Mouse (Mus musculus) hindbrain, postnatal 0 days (tissue): ENCODE results near the gene Abcg8. TPM values are rescaled to one million over a fixed set of nuclear protein-coding genes. Genes with fewer than 3 reads are reported as not detected.

Experiments
- ATAC-seq: fragments of 200-750 bp; cut with Nextera tagmentation; 2 replicates; pipeline ENCODE4 v1.8.0; 2017; ENCODE audit warnings: mild to moderate bottlenecking, moderate TSS enrichment, moderate library complexity
- DNase-seq: peaks from one replicate; pipeline ENCODE4 v3.0.0-alpha.2; 2015; ENCODE audit warnings: low spot score
- H3K27ac ChIP-seq: fragments of 300-500 bp; sonication (generic); 2 replicates; pipeline ENCODE4 v1.5.1; 2014; ENCODE audit warnings: mild to moderate bottlenecking
- H3K27me3 ChIP-seq: fragments of 300-500 bp; sonication (generic); 2 replicates; pipeline ENCODE4 v1.6.1; 2014; ENCODE audit warnings: low read length, mixed read lengths; ENCODE audit not compliant: insufficient read depth
- H3K36me3 ChIP-seq: fragments of 300-500 bp; sonication (generic); 2 replicates; pipeline ENCODE4 v1.6.1; 2014; ENCODE audit warnings: low read length, mixed read lengths; ENCODE audit not compliant: insufficient read depth
- H3K4me1 ChIP-seq: fragments of 300-500 bp; sonication (generic); 2 replicates; pipeline ENCODE4 v1.6.1; 2014; ENCODE audit warnings: antibody characterized with exemption, low read length, mixed read lengths; ENCODE audit not compliant: insufficient read depth
- H3K4me2 ChIP-seq: fragments of 300-500 bp; sonication (generic); 2 replicates; pipeline ENCODE4 v1.6.1; 2014; ENCODE audit warnings: low read depth, mild to moderate bottlenecking, low read length, moderate library complexity, mixed read lengths
- H3K4me3 ChIP-seq: fragments of 300-500 bp; sonication (generic); 2 replicates; pipeline ENCODE4 v1.5.1; 2014; ENCODE audit warnings: low read length
- H3K9ac ChIP-seq: fragments of 300-500 bp; sonication (generic); replicated peaks from 2 replicates; pipeline ENCODE4 v1.6.1; 2014; ENCODE audit warnings: mild to moderate bottlenecking, low read length, moderate library complexity, mixed read lengths
- H3K9me3 ChIP-seq: fragments of 300-500 bp; sonication (generic); 2 replicates; pipeline ENCODE4 v1.6.1; 2016; ENCODE audit warnings: low read length, mixed read lengths
- CTCF ChIP-seq: IDR thresholded peaks from 2 replicates; pipeline ENCODE4 v1.5.1; 2016; ENCODE audit warnings: antibody characterized with exemption, control low read depth, low read depth
- WGBS: fragments of 180-500 bp; shearing (Covaris S2); extraction: QIAGEN DNeasy Blood & Tissue Kit; methylation state at CpG from one replicate; pipeline ENCODE4 v1.1.7; 2014; 5-methylcytosine and 5-hydroxymethylcytosine counted together
- polyA plus RNA-seq: library from polyadenylated mRNA; unstranded; fragments of >200 nt; fragmentation: Nextera tagmentation; extraction: Ambion mirVana; gene quantifications from 2 replicates; pipeline ENCODE4 v1.2.1, GENCODE M21; 2015
- total RNA-seq: library from RNA; depleted of rRNA; stranded (reverse); fragments of >200 nt; gene quantifications from 2 replicates; pipeline ENCODE4 v1.2.3, GENCODE M21; 2014

Abcg8 gene
- total and polyA plus RNA-seq, 2 experiments from 2014 or later: not detected

DNA sequence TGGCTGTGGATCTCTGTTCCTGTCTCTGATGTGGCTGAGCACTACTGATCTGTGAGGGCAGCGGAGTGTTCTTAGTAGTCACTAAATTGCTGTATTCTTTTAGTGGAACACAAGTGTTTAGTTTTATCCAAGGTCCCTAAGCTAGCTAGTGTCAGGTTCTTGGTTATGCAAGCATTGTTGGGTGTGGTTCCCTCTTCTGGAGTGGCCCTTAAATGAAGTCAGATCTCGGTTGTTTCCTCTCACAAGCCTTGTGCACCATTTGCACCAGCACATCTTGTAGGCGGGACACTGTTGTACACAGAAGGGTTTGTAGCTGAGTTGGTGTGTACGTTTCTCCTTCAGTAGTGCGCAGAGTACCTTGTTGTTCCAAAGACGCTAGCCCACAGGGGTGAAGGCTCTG, 38.1 kb upstream of the Abcg8 start:
- Histone ChIP-seq H3K9me3 (no peaks in the 10 kb centered on the region), H3K4me1 (no peaks in the 10 kb centered on the region), H3K27me3 (no peaks in the 10 kb centered on the region), H3K4me2 (no peak overlapping the region), H3K36me3 (no peaks in the 10 kb centered on the region), H3K9ac (no peak overlapping the region), H3K4me3 (no peak overlapping the region), H3K27ac (no peak overlapping the region)
- WGBS: 94% methylated on average over 6 of the region's 6 CpGs
- ATAC-seq (no peak), DNase-seq (no peak)
- no peak for TF ChIP-seq CTCF

DNA sequence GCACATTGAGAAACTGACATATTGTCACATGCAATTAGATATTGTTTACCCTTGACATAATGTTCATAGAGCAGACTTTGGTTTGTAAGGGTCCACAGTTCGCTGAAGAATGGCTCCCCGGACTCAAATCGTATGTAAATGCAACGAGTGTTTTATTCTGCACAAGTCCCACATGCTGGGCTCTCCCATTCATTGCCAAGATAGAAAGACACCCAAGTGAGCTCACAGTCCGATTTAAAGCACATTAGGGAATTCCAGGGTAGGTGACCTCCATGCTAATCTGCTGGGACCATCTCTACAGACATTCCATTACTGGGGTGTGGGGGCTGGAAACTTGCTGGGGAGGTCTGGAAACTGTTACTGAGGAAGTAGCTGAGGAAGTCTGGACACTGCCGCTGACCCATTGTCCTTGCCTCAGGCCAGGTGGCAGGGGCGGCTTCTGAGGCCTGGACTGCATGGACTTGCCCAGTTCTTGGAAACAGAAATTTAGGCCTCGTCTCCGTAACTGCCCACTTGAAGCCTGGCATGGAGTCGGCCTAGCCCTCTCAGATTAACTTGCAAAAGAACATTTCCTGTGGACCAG, 36.2 kb upstream of the Abcg8 start:
- Histone ChIP-seq H3K27ac (no peak overlapping the region), H3K9ac (no peak overlapping the region), H3K36me3 (no peaks in the 10 kb centered on the region), H3K4me2 (no peak overlapping the region), H3K4me3 (no peak overlapping the region), H3K9me3 (no peaks in the 10 kb centered on the region), H3K27me3 (no peaks in the 10 kb centered on the region), H3K4me1 (no peaks in the 10 kb centered on the region)
- no peak for DNase-seq
- 54% methylated on average over 10 of the region's 10 CpGs for WGBS
- ATAC-seq: no peak
- no peak for TF ChIP-seq CTCF

DNA sequence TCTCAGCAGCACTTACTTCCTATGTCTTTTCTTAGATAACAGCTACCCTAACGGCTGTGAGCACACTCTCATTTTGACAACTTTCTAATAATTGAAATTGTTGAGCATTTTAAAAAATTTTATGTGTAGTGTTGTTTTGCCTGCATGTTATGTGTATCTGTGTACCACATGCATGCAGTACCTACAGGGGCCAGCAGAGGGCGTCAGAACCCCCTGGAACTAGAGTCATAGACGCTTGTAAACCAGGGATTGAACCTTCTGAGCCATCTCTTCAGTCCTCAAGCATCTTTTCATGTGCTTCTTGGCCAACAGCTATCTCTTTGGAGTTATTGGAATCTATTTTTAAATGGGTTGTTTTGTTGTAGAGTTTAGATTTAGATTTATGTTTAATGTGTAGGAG, 34.2 kb upstream of the Abcg8 start:
- WGBS: 38% methylated on average over 3 of the region's 3 CpGs
- no peaks in the 10 kb centered on the region for H3K4me1 ChIP-seq
- no peak overlapping the region for H3K9ac ChIP-seq
- peak; percentile 84 for TF ChIP-seq CTCF
- H3K4me3 ChIP-seq: no peak overlapping the region
- no peak for ATAC-seq
- H3K4me2 ChIP-seq: no peak overlapping the region
- no peaks in the 10 kb centered on the region for H3K27me3 ChIP-seq
- H3K36me3 ChIP-seq: no peaks in the 10 kb centered on the region
- H3K27ac ChIP-seq: no peak overlapping the region
- H3K9me3 ChIP-seq: no peaks in the 10 kb centered on the region
- DNase-seq: peak; percentile 58

DNA sequence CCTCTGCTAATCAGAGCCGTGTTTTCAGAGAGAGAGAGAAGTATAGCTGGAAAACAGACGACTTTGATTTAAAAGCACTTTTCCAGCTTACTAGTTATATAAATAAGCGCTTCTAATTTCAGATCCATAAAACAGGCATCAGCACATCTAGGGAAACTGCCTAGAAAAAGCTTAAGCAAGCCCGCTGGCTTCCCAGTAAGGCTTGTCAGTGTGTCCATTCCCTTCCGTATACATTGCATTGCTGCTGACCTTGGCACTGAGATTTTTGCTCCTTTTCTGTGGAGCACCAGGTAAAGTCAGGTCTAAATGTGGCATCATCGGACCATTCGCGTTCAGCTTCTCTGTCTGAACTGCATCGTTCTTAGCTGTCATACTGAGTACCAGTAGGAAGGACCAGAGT, 33.8 kb upstream of the Abcg8 start:
- Histone ChIP-seq H3K4me1 (no peaks in the 10 kb centered on the region), H3K4me2 (no peak overlapping the region), H3K27me3 (no peaks in the 10 kb centered on the region), H3K27ac (no peak overlapping the region), H3K9ac (no peak overlapping the region), H3K4me3 (no peak overlapping the region), H3K36me3 (no peaks in the 10 kb centered on the region), H3K9me3 (no peaks in the 10 kb centered on the region)
- DNase-seq (no peak), ATAC-seq (no peak)
- TF ChIP-seq CTCF: no peak
- 92% methylated on average over 9 of the region's 9 CpGs for WGBS

DNA sequence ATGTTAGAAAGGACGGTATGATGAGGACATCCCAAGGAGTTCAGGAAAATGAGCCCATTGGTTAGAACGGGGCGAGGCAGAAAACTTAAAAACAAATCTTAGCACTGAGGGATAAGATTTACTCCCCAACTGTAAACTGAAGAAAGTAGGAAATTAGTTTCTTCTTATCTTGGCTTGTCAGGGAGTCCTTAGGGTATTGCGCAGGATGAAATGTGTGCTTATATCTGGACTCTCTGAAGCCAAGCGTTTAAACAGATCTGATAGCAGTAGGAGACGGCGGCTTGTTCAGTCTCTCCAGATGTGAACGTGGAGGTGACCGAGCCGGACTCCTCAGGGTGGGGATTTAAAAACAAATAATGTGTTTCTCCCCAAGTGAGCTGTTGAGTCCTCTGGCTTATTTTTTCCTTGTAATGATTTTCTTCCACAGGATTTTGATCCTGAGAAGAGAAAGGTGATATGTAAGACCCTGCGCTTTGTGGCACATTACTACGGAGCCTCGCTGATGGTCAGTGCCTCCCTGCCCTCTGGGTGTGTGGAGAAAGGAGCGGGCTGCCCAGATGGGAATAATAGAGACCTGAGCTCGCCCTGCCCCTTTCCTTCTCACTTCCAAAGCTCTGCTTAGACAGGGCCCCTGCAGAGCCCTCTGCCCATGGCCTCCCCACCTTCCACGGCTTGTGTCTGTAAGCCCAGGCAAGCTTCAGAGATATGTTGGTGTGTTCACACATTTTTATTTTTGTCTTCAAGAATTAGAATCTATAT, 31.6 kb upstream of the Abcg8 start:
- TF ChIP-seq CTCF: no peak
- Histone ChIP-seq H3K4me1 (no peaks in the 10 kb centered on the region), H3K4me2 (no peak overlapping the region), H3K27ac (no peak overlapping the region), H3K9ac (no peak overlapping the region), H3K9me3 (no peaks in the 10 kb centered on the region), H3K36me3 (peaks cover 3% of the 10 kb centered on the region; the same call in 1 of the 2 replicates), H3K4me3 (no peak overlapping the region), H3K27me3 (no peaks in the 10 kb centered on the region)
- WGBS: 67% methylated on average over 16 of the region's 16 CpGs
- no peak for ATAC-seq
- DNase-seq: no peak

DNA sequence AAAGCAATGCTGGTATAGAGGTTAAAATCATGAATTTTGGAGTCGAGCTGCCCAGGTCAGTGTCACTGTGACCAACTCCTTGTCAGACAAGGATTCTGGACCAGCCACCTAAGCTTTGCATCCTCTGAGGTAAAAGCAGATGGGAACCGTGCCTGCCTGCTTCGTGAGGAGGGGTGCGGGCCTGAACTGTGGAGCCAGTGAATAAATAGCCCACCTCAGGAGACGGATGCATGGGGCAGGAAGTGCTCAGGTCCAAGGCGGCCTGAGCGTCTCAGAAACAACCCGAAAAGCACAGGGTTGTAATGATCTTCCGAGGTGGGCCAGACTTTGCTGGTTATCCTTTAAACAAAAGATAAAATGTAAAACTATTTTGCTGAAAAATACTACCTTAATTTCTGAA, 31.0 kb upstream of the Abcg8 start:
- Histone ChIP-seq H3K27me3 (no peaks in the 10 kb centered on the region), H3K4me1 (no peaks in the 10 kb centered on the region), H3K4me3 (no peak overlapping the region), H3K9ac (no peak overlapping the region), H3K27ac (no peak overlapping the region), H3K9me3 (no peaks in the 10 kb centered on the region), H3K4me2 (no peak overlapping the region), H3K36me3 (peaks cover 5% of the 10 kb centered on the region; the same call in 1 of the 2 replicates)
- no peak for TF ChIP-seq CTCF
- DNase-seq (no peak), ATAC-seq (no peak)
- 49% methylated on average over 9 of the region's 9 CpGs for WGBS

DNA sequence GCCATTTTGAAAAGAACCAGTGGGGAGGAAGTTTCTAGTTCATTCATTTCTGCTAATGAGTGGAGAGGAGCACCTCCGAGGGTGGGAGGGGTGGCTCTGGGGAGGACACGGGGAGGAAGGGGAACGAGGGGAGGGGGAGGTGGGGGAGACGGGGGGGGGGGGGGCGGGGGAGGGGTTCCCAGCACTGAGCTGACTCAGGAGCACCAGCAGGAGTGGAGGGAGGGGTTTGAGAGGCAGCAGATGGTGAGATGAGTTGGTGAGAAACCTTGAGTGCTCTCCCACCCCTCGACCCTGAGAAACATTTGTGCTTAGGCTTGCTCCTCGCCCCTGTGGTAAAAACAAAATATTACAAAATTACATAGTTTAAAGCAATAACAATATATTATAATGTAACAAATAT, 30.2 kb upstream of the Abcg8 start:
- Histone ChIP-seq H3K27ac (no peak overlapping the region), H3K4me2 (no peak overlapping the region), H3K4me1 (no peaks in the 10 kb centered on the region), H3K4me3 (no peak overlapping the region), H3K27me3 (no peaks in the 10 kb centered on the region), H3K9ac (no peak overlapping the region), H3K36me3 (peaks cover 5% of the 10 kb centered on the region; the same call in 1 of the 2 replicates), H3K9me3 (no peaks in the 10 kb centered on the region)
- TF ChIP-seq CTCF: no peak
- WGBS: 40% methylated on average over 3 of the region's 7 CpGs
- no peak for ATAC-seq
- no peak for DNase-seq
